Mouse (Mus musculus) activated CD4-positive, CD25-positive, alpha-beta regulatory T cell, adult 4 months (primary cell): ENCODE data around the gene Pycr2. TPM values are rescaled to one million over a fixed set of nuclear protein-coding genes. Genes with fewer than 3 reads are reported as not detected.
"Not testable (repeated sequence)": the region's sequence is repeated elsewhere in the genome, so short reads cannot be mapped to it uniquely, and the experiment has no call there.

Experiments used
- ATAC-seq: one replicate; pipeline ENCODE4 v1.8.0; 2017
- polyA plus RNA-seq, 2 experiments: library from polyadenylated mRNA; unstranded; fragments of 100-300 nt; shearing (Covaris generic); gene quantifications; one replicate each; pipeline ENCODE4 v1.2.1; 2017

Gene Pycr2
- 10 to 100 TPM; 44.3 to 45.6 TPM for polyA plus RNA-seq

GRCm38 (mm10) chr1:180904039-180904814 is at the start of gene Pycr2:
TSS of gene Pycr2 (plus strand) at chr1:180904293.
- peak; percentile 96 for ATAC-seq

DNA sequence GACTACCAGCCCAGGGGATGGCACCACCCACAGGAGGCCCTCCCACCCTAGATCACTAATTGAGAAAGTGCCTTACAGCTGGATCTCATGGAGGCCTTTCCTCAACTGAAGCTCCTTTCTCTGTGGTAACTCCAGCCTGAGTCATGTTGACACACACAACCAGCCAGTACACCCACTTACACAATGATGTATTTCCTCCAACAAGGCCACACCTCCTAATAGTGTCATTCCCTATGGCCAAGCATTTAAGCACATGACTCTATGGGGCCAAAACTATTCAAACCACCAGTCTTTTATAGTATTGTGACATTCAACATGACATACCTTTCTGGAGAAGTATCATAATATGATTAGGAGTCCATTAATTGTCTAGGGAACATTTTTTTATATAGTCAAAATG is 45.3 kb upstream of the Pycr2 start:
- no peak for ATAC-seq

GRCm38 (mm10) chr1:180860030-180860429 is 44.1 kb upstream of the Pycr2 start:
- no peak for ATAC-seq

GRCm38 (mm10) chr1:180863606-180864005 is 40.5 kb upstream of the Pycr2 start:
- peak; percentile 43 for ATAC-seq

DNA sequence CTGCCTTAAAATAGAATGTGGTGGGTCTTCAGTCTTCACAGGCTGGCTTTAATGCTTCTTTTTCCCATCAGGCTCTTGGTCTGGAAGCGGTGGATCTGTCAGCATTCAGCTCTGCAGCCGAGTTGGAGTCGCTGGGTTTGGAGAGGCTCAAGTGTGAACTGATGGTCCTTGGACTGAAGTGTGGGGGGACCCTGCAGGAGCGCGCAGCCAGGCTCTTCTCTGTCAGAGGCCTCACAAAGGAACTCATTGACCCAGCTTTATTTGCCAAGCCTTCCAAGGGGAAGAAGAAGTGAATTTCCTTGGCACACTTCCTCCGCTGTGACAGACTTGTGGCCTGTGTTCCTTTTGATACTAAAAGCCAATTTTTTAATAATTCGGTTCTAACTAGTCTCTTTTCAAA is 38.1 kb upstream of the Pycr2 start:
- ATAC-seq = no peak

DNA sequence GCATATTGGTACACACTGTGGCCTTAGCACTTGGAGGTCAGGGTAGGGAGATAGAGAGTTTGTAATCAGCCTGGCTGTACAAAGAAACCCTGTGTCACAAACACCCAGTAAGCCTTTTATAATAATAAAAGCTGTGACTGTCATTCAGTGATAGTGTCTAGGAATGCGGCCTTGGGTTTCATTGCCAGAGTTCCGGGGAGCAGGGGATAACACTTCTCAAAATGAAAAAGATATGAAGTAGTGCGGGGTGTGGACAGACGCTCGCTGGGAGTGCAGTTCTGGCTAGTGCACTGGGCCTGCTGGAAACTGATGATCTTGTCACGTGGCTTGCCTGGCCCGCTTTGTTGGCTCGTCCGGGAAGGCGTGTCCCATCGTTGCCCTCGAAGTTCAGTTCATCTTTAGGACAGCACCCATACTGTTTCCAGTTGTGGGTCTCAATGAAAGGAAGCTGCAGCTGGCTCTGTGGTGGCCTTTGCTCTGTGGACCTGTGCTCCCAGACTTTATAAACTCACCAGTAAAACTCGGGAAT is 33.9 kb upstream of the Pycr2 start:
- no peak for ATAC-seq

GRCm38 (mm10) chr1:180873861-180874484 is 30.1 kb upstream of the Pycr2 start:
- peak; percentile 61 for ATAC-seq

DNA sequence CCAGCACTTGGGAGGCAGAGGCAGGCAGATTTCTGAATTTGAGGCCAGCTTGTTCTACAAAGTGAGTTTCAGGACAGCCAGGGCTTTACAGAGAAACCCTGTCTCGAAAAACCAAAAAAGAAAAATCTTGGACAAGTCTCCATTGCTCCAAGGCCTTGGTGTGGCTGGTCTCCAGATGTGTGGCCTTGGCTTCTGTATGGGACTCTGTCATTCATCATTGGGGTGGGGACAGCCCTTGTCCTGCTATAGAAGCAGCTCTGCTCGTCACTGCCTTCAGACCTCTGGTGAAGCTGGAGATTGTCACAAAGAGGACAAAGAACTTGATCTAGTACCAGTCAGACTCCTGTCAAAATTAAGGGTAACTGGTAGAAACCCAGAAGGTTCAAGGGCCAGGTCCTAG is 29.5 kb upstream of the Pycr2 start:
- ATAC-seq = no peak

- ATAC-seq = no peak
Observed at GRCm38 (mm10) chr1:180875126-180875525, 29.0 kb upstream of the Pycr2 start.

- no peak for ATAC-seq
Observed at GRCm38 (mm10) chr1:180877466-180877865, 26.6 kb upstream of the Pycr2 start.

DNA sequence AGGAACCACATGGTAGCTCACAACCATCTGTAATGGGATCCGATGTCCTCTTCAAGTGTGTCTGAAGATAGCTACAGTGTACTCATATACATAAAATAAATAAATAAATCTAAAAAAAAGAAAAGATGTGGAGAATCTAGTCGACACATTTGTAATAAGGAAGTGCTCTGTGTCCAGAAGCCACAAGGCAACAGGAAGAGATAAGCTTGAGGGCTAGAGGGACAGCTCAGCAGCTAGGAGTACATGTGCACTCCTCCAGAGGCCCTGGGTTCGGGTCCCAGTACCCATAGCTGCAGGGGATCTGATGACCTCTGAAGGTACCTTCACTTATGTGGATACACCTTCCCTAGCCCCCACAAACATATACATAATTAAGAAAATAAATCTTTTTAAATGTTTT is 22.3 kb upstream of the Pycr2 start:
- ATAC-seq = no peak

GRCm38 (mm10) chr1:180883731-180884130 is 20.4 kb upstream of the Pycr2 start:
- ATAC-seq = no peak

- no peak for ATAC-seq
Observed at GRCm38 (mm10) chr1:180884484-180884883, 19.6 kb upstream of the Pycr2 start.

GRCm38 (mm10) chr1:180888556-180889042 is 15.5 kb upstream of the Pycr2 start:
- no peak for ATAC-seq

- ATAC-seq = no peak
Observed at GRCm38 (mm10) chr1:180889172-180889571, 14.9 kb upstream of the Pycr2 start.

DNA sequence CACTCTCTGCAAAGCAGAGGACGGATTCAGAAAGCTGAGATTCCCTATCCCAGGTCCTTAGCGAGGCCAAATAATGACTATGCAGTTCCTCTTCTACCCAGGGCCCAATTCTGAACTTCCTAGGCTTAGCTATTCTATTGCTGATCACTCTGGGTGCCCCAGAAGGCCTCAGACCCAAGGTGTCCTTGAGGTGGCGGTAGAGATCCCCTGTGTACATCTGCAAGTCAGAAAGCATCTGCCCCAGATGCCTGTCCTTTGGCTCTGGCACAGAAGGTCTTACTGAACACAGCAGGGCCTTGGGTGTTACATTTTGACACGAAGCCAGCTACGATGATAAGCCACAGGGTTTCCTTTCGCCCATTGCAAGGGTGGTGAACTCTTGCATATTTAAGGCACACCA is 14.3 kb upstream of the Pycr2 start:
- ATAC-seq = no peak

- ATAC-seq = no peak
Observed at GRCm38 (mm10) chr1:180892808-180893207, 11.3 kb upstream of the Pycr2 start, which contains the start of gene Lefty2. TSS of gene Lefty2 (plus strand) at chr1:180893108.

DNA sequence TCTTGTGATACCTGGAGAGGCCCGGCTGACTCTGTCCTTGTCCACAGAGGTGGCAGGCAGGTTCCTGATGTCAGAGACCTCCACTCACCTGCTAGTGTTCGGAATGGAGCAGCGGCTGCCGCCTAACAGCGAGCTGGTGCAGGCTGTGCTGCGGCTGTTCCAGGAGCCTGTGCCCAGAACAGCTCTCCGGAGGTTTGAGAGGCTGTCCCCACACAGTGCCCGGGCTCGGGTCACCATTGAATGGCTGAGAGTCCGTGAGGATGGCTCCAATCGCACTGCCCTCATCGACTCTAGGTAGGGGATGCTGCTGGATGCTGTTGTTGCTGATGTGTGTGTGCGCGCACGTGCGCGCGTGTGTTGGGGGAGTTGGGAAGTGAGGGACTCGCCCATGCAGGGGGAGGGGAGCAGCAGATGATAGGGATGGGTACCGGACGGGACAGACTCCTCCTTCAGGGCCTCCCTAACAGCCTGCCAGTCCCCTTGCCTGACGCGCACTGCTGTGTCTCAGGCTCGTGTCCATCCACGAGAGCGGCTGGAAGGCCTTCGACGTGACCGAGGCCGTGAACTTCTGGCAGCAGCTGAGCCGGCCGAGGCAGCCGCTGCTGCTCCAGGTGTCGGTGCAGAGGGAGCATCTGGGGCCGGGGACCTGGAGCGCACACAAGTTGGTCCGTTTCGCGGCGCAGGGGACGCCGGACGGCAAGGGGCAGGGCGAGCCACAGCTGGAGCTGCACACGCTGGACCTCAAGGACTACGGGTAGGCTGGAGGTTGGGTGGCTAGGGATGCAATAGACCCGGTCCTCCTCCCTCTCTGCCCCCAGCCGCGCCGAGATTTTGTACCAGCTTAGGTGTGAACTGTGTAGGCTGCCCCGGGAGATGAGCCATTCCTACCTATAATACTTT is 9.8 kb upstream of the Pycr2 start:
- ATAC-seq = not testable (repeated sequence)

GRCm38 (mm10) chr1:180901107-180901506 is 3.0 kb upstream of the Pycr2 start:
- no peak for ATAC-seq

DNA sequence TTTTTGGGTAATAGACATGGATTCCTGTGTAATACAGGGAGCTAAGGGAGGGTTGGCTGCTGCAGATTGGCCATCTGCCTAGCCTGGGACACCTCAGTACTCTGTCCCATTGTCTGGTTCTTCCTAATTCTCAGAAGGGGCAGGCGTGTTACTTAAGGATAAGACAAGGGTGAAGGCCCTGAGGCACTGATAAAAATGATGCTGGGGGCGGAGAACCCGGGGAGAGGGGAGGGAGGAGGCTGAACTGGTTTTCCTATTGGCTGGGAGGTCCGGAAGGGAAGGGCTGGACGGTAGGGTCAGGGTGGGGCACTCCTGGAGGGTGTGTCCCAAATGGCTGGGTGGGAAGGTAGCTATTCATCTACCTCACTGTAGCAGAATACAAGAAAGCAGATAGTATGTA is 1.2 kb upstream of the Pycr2 start:
- ATAC-seq = no peak

DNA sequence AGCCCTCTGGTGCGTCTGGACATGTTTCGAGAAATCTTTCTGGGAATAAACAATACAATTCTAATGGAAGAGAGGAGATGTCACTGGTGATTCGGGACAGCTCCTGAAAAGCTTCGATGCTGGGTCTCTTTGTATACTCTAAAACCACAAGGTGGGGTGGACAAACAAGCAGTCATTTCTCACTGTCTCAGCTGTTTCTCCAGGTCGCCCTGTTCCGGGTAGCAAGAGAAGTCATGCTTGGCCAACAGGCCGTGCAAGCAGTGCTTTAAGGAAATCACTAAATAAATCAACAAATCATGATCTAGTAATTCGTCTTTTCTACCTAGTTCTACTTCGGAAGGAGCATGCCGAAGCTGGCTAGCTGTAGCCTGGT is 441 bp upstream of the Pycr2 start:
- ATAC-seq = no peak

DNA sequence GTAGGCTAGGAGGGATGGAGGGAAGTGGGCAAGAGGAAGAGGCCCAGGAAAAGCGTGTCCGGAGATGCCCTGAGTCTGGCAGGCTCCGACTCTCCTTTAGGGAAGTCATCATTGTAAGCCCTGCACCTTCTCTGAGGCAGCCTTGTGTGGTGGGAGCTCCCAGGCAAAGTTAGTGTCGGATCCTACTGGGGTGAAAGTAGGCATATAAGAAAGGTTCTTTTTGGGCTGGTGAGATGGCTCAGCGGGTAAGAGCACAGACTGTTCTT is 655 bp downstream of the Pycr2 start:
- no peak for ATAC-seq

DNA sequence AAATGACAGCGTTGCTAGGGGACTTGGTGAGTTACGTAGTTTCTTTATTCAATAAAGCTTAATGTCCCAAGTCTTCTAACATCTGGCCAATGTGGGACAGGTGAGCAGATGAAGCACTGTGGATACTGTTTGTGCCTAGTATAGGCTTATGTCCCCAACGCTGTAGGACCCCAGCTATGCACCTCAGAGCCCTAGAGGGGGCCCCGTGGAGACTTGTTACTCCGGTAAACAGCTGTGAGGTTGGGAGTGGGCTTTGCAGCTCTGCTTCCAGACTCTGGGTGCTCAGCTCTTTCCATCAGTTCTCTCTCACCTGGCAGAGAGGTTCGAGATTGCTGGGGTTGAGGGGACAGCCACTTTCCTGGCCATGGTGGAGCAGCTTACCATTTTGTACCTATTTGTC is 1.2 kb downstream of the Pycr2 start:
- ATAC-seq = no peak
